Mouse (Mus musculus): Measurements from ENCODE around the gene Mesp2. TPM values are rescaled to one million over a fixed set of nuclear protein-coding genes. Genes with fewer than 3 reads are reported as not detected.

Mesp2 gene
- polyA plus RNA-seq, 1 experiment = 0.47 TPM

- H3K27ac ChIP-seq (ENCODE audit: control insufficient read depth, insufficient read depth, low read length) = no peak overlapping the region
Observed at GRCm38 (mm10) chr7:79792635-79793421, 17.7 kb upstream of the Mesp2 start.

DNA sequence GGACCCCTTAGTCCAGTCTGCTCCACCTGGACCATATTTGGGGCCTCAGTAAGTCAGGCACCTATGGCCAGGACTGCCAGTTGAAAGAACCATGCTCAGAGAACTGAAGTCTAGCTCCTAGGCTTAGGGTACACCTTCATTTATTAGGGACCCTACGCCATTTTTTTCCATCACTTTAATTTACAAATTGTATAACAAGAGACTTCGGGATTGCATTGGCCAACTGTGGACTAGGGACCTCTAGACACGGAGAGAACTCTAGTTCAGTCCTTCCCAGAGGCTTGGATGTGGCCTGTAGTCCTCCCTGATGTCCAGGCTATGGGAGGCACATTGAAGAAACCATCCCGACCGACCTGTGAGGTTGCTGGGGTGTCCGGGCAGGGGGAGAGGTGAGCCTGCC, 16.8 kb upstream of the Mesp2 start, which contains the start of gene Mesp1:
Gene Mesp1 (minus strand): TSS at position 101 of the 400 bp plus-strand sequence.
- peaks cover 10% of the 10 kb centered on the region; the same call in 1 of the 2 replicates for H3K27me3 ChIP-seq (ENCODE audit: control insufficient read depth, insufficient read depth, low read length)
- WGBS = 87% methylated on average over 6 of the region's 6 CpGs
- H3K27ac ChIP-seq (ENCODE audit: control insufficient read depth, insufficient read depth, low read length) = no peak within 1 kb of the TSS
- no peaks in the 10 kb centered on the region; the same call in 1 of the 2 replicates for H3K4me1 ChIP-seq (replicated peaks; ENCODE audit: control insufficient read depth, insufficient read depth, low read length)
- no peaks in the 10 kb centered on the region for H3K36me3 ChIP-seq (ENCODE audit: control insufficient read depth, insufficient read depth, low read length)
- TF ChIP-seq POLR2A (IDR thresholded peaks at IDR 0.05; ENCODE audit: control insufficient read depth, extremely low read depth, insufficient read depth, low read length, poor library complexity) = no peak
- TF ChIP-seq CTCF (IDR thresholded peaks at IDR 0.05; ENCODE audit: borderline replicate concordance, control insufficient read depth, extremely low read depth, insufficient read depth, low read length, poor library complexity) = no peak
- no peak for DNase-seq
- peak within 1 kb of the TSS; percentile 5 for H3K4me3 ChIP-seq (ENCODE audit: control insufficient read depth, insufficient read depth, low read length)

More at GRCm38 (mm10) chr7:79792635-79793421, 17.7 kb upstream of the Mesp2 start:
- WGBS = 6% methylated on average over 80 of the region's 80 CpGs
- TF ChIP-seq POLR2A (IDR thresholded peaks at IDR 0.05; ENCODE audit: control insufficient read depth, extremely low read depth, insufficient read depth, low read length, poor library complexity) (no peak), CTCF (IDR thresholded peaks at IDR 0.05; ENCODE audit: borderline replicate concordance, control insufficient read depth, extremely low read depth, insufficient read depth, low read length, poor library complexity) (peak; percentile 69; the same call in 1 of the 2 replicates)
- peak overlapping the region; percentile 5 for H3K4me3 ChIP-seq (ENCODE audit: control insufficient read depth, insufficient read depth, low read length)
- no peaks in the 10 kb centered on the region for H3K36me3 ChIP-seq (ENCODE audit: control insufficient read depth, insufficient read depth, low read length)
- H3K27me3 ChIP-seq (ENCODE audit: control insufficient read depth, insufficient read depth, low read length) = peaks cover 10% of the 10 kb centered on the region; the same call in 1 of the 2 replicates
- DNase-seq = peak; percentile 38
- H3K4me1 ChIP-seq (replicated peaks; ENCODE audit: control insufficient read depth, insufficient read depth, low read length) = no peaks in the 10 kb centered on the region; the same call in 1 of the 2 replicates

GRCm38 (mm10) chr7:79798606-79799005, 11.9 kb upstream of the Mesp2 start:
- Histone ChIP-seq H3K4me3 (ENCODE audit: control insufficient read depth, insufficient read depth, low read length) (no peak overlapping the region), H3K36me3 (ENCODE audit: control insufficient read depth, insufficient read depth, low read length) (no peaks in the 10 kb centered on the region), H3K27me3 (ENCODE audit: control insufficient read depth, insufficient read depth, low read length) (no peaks in the 10 kb centered on the region; the same call in 1 of the 2 replicates), H3K27ac (ENCODE audit: control insufficient read depth, insufficient read depth, low read length) (no peak overlapping the region), H3K4me1 (replicated peaks; ENCODE audit: control insufficient read depth, insufficient read depth, low read length) (no peaks in the 10 kb centered on the region)
- 34% methylated on average over 5 of the region's 5 CpGs for WGBS
- TF ChIP-seq POLR2A (IDR thresholded peaks at IDR 0.05; ENCODE audit: control insufficient read depth, extremely low read depth, insufficient read depth, low read length, poor library complexity) (no peak), CTCF (IDR thresholded peaks at IDR 0.05; ENCODE audit: borderline replicate concordance, control insufficient read depth, extremely low read depth, insufficient read depth, low read length, poor library complexity) (no peak)
- no peak for DNase-seq

- Histone ChIP-seq H3K36me3 (ENCODE audit: control insufficient read depth, insufficient read depth, low read length) (no peaks in the 10 kb centered on the region), H3K27me3 (ENCODE audit: control insufficient read depth, insufficient read depth, low read length) (no peaks in the 10 kb centered on the region; the same call in 1 of the 2 replicates), H3K4me3 (ENCODE audit: control insufficient read depth, insufficient read depth, low read length) (no peak overlapping the region), H3K27ac (ENCODE audit: control insufficient read depth, insufficient read depth, low read length) (no peak overlapping the region), H3K4me1 (replicated peaks; ENCODE audit: control insufficient read depth, insufficient read depth, low read length) (no peaks in the 10 kb centered on the region)
- peak; percentile 59 for DNase-seq
- 3% methylated on average over 8 of the region's 8 CpGs for WGBS
- no peak for TF ChIP-seq POLR2A (IDR thresholded peaks at IDR 0.05; ENCODE audit: control insufficient read depth, extremely low read depth, insufficient read depth, low read length, poor library complexity)
- TF ChIP-seq CTCF (IDR thresholded peaks at IDR 0.05; ENCODE audit: borderline replicate concordance, control insufficient read depth, extremely low read depth, insufficient read depth, low read length, poor library complexity) = peak; percentile 45; the same call in 1 of the 2 replicates
Observed at GRCm38 (mm10) chr7:79799048-79799447, 11.5 kb upstream of the Mesp2 start.

DNA sequence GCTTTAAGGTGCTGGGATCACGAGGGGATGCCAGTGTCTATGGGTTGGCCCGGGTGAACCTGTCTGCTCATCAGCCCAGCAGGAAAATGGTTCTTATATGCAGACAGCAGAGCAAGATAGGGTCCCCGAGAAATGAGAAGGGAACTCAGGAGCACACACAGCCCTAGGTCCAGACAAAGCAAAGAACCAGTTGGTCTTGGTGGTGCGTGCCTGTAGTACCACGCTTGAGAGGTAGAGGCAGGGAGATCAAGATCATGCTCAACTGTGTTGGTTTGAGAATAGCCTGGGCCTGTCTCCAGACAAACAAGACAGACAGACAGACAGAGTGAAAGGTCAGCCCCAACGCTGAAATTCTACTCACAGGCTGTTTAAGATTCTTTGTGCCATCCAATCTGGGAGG, 11.0 kb upstream of the Mesp2 start:
- no peak overlapping the region for H3K27ac ChIP-seq (ENCODE audit: control insufficient read depth, insufficient read depth, low read length)
- H3K36me3 ChIP-seq (ENCODE audit: control insufficient read depth, insufficient read depth, low read length) = no peaks in the 10 kb centered on the region
- WGBS = 74% methylated on average over 6 of the region's 6 CpGs
- H3K4me1 ChIP-seq (replicated peaks; ENCODE audit: control insufficient read depth, insufficient read depth, low read length) = no peaks in the 10 kb centered on the region
- no peaks in the 10 kb centered on the region; the same call in 1 of the 2 replicates for H3K27me3 ChIP-seq (ENCODE audit: control insufficient read depth, insufficient read depth, low read length)
- no peak for DNase-seq
- no peak for TF ChIP-seq CTCF (IDR thresholded peaks at IDR 0.05; ENCODE audit: borderline replicate concordance, control insufficient read depth, extremely low read depth, insufficient read depth, low read length, poor library complexity)
- no peak for TF ChIP-seq POLR2A (IDR thresholded peaks at IDR 0.05; ENCODE audit: control insufficient read depth, extremely low read depth, insufficient read depth, low read length, poor library complexity)
- H3K4me3 ChIP-seq (ENCODE audit: control insufficient read depth, insufficient read depth, low read length) = no peak overlapping the region

DNA sequence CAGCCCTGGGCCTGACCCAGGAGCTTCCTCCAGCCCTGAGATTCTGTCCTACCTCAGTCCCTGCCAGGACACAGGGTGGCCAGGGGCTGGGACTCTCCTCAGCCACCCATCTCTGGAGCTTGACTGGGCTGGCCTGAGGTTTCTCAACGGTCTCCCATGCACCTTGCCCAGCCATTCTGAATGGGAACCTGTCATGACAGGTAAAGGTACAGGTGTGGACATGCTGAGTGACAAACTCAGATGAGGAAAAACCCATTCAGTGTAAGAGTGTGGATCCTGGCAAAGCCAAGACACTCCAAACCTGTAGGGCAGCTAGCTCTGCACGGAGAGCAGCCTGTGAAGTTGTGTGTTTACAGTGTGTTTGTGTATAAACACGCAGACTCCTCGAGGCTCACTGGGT, 10.2 kb upstream of the Mesp2 start:
- H3K27me3 ChIP-seq (ENCODE audit: control insufficient read depth, insufficient read depth, low read length) = no peaks in the 10 kb centered on the region; the same call in 1 of the 2 replicates
- no peak for DNase-seq
- TF ChIP-seq CTCF (IDR thresholded peaks at IDR 0.05; ENCODE audit: borderline replicate concordance, control insufficient read depth, extremely low read depth, insufficient read depth, low read length, poor library complexity) (no peak), POLR2A (IDR thresholded peaks at IDR 0.05; ENCODE audit: control insufficient read depth, extremely low read depth, insufficient read depth, low read length, poor library complexity) (no peak)
- no peaks in the 10 kb centered on the region for H3K4me1 ChIP-seq (replicated peaks; ENCODE audit: control insufficient read depth, insufficient read depth, low read length)
- WGBS = 86% methylated on average over 4 of the region's 4 CpGs
- H3K27ac ChIP-seq (ENCODE audit: control insufficient read depth, insufficient read depth, low read length) = no peak overlapping the region
- no peaks in the 10 kb centered on the region for H3K36me3 ChIP-seq (ENCODE audit: control insufficient read depth, insufficient read depth, low read length)
- no peak overlapping the region for H3K4me3 ChIP-seq (ENCODE audit: control insufficient read depth, insufficient read depth, low read length)

Data from thymus, adult 2 months (tissue).